Mouse (Mus musculus) cerebellum, postnatal 4 days (tissue): Measurements from ENCODE around the gene Tcl1b4.

Experiments
- DNase-seq, 2 experiments: peaks; one replicate each; pipeline ENCODE4 v3.0.0; 2022; ENCODE audit warnings: low spot score in 2 of 2, mixed read lengths in 1 of 2

Gene Tcl1b4

GRCm38 (mm10) chr12:105248763-105249233 lies 47.0 kb downstream of the Tcl1b4 start:
- peak in 1 of 2 experiments; percentile 43 for DNase-seq

DNA sequence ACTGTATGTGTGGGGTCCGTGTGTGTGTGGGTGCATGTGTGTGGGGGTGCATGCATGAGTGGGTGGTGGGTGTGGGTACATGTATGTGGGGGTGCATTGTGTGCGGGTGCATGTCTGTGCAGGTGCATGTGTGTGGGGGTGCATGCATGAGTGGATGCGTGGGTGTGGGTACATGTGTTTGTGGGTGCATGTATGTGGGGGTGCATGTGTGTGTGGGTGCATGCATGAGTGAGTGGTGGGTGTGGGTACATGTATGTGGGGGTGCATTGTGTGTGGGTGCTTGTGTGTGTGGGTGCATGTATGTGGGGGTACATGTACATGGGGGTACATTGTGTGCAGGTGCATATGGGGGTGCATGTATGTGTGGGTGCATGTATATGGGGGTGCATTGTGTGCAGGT lies 52.0 kb downstream of the Tcl1b4 start:
- DNase-seq = no peak
